Mouse (Mus musculus): ENCODE results near the gene Slc1a4.

GRCm38 (mm10) chr11:20357684-20358447 is 25.4 kb upstream of the Slc1a4 start:
- no peak for TF ChIP-seq TAL1 (IDR thresholded peaks at IDR 0.05; ENCODE audit: low read length)
- TF ChIP-seq GATA1 (IDR thresholded peaks at IDR 0.05; ENCODE audit: low read length), result no peak
